Mouse (Mus musculus): Measurements from ENCODE around the gene Olfr437.

DNA sequence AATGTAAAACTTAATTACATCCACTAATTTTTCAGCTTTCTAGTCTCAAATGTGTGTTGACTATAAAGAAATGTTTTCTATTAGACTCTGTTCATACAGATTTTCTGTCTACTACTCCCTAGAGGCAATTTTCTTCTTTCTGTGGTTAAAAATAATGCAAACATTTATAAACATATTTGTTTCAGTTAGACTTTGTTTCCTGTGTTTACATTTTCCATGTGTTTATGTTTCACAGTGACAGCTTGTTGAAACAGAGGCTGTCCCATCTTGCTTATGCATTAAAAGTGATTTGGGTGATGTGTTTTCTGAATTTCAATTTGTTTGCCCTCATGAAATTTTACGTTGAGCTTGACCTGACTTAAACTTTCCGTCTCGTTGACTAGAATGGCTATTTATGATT is 27.9 kb downstream of the Olfr437 start:
- no peak for TF ChIP-seq POLR2A (IDR thresholded peaks at IDR 0.05; ENCODE audit: insufficient read length, low read depth)
- TF ChIP-seq POLR2AphosphoS2 (IDR thresholded peaks at IDR 0.05; ENCODE audit: insufficient read length, low read depth) = no peak
- no peak for TF ChIP-seq MAX (IDR thresholded peaks at IDR 0.05; ENCODE audit: low read depth)
- no peak for TF ChIP-seq MYOD1 (IDR thresholded peaks at IDR 0.05; ENCODE audit: control insufficient read depth in 1 of 3, insufficient read length in 2 of 3, low read depth in 2 of 3)
- no peak for TF ChIP-seq USF1 (IDR thresholded peaks at IDR 0.05; ENCODE audit: low read depth)
- TF ChIP-seq TCF12 (IDR thresholded peaks at IDR 0.05; ENCODE audit: insufficient read depth, poor library complexity, severe bottlenecking) = no peak
- no peak for TF ChIP-seq REST (IDR thresholded peaks at IDR 0.05; ENCODE audit: insufficient read depth, insufficient read length)
- no peak for TF ChIP-seq MYOG (IDR thresholded peaks at IDR 0.05; ENCODE audit: control insufficient read depth in 1 of 3, insufficient read depth in 1 of 3, insufficient read length in 2 of 3, low read depth in 2 of 3)
- TF ChIP-seq E2F4 (IDR thresholded peaks at IDR 0.05; ENCODE audit: insufficient read depth) = no peak
